Comparison of ENCODE assay signal across 8 mouse cellular contexts in the genomic region with DNA sequence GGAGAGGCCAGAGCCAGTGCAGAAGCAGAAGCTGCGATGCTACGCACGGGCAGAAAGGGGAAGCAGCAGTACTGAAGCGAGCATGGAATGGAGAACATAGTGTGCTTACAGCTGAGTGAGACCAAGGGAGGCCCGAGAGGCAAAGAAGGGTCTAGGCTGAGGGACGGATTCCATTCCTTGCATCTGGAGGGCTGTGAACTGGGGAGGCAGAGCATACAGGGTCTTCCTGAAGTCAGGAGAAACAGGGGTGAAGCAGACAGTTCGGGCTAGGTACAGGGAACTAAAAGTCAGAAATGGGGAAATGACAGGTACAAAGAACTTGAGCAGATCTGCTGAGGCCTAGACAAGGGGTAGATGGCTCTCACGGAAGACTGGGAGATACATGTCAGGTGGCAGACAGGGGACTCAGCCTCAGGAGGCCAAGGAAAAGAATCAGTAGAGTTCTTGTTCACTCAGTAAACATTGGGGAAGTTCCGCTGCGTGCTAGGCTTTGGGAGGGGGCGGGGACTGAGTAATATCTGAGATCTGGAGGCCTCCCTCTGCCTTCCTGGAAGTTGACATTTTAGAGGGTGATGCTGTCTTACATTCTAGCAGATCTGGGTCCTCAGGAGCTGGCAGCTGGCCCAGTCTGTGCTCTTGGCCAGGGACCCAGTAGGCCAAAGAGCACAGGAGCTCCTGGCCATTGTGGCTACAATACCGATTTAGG. TPM values are rescaled to one million over a fixed set of nuclear protein-coding genes. Genes with fewer than 3 reads are reported as not detected.
A peak's percentile ranks its signal among the peaks of the same experiment; 100 is the strongest.
DNase-seq lines count a peak whose midpoint lies in the region; ATAC-seq and TF ChIP-seq lines count a peak whose summit lies in the region.

No protein-coding gene starts in this region.

- intact Hi-C loops in gastrocnemius, adult 2 months (cut with DNase I), result loop anchor here (5.0 kb wide), 2 partner anchors 104 to 149 kb away; partner anchors contain the start of gene Gsk3a

- H3K4me2 ChIP-seq in limb, embryonic 12.5 days, result no peak overlapping the region
- H3K4me2 ChIP-seq in lung, embryonic 15.5 days, result peak overlapping the region; percentile 9

- peaks cover 15% of the 10 kb centered on the region for H3K4me1 ChIP-seq in limb, embryonic 12.5 days (replicated peaks)
- H3K4me1 ChIP-seq in limb, embryonic 10.5 days, result peaks cover 14% of the 10 kb centered on the region
- H3K4me1 ChIP-seq in lung, embryonic 15.5 days, result peaks cover 37% of the 10 kb centered on the region
- H3K4me1 ChIP-seq in spleen, adult 2 months (ENCODE audit: control insufficient read depth, insufficient read depth, insufficient read length), result peaks cover 17% of the 10 kb centered on the region; the same call in 1 of the 2 replicates

- H3K27ac ChIP-seq in limb, embryonic 12.5 days, result no peak overlapping the region
- no peak overlapping the region for H3K27ac ChIP-seq in limb, embryonic 10.5 days
- H3K27ac ChIP-seq in gastrocnemius, adult 2 months, result peak overlapping the region; percentile 91
- H3K27ac ChIP-seq in lung, embryonic 15.5 days, result peak overlapping the region; percentile 85
- H3K27ac ChIP-seq in spleen, adult 2 months (ENCODE audit: insufficient read depth, low read length), result peak overlapping the region; percentile 79

- WGBS in limb, embryonic 12.5 days, result 88% methylated on average over 12 of the region's 12 CpGs
- 87% methylated on average over 12 of the region's 12 CpGs for WGBS in limb, embryonic 10.5 days
- WGBS in lung, embryonic 15.5 days, result 50% methylated on average over 12 of the region's 12 CpGs
- 29% methylated on average over 12 of the region's 12 CpGs for WGBS in spleen, adult 2 months

- no peak overlapping the region for H3K4me3 ChIP-seq in limb, embryonic 12.5 days (replicated peaks)
- H3K4me3 ChIP-seq in limb, embryonic 10.5 days, result no peak overlapping the region
- H3K4me3 ChIP-seq in gastrocnemius, adult 2 months, result peak overlapping the region; percentile 72
- no peak overlapping the region for H3K4me3 ChIP-seq in lung, embryonic 15.5 days
- no peak overlapping the region for H3K4me3 ChIP-seq in spleen, adult 2 months (ENCODE audit: extremely low read depth, insufficient read depth, insufficient read length)

- no peak for ATAC-seq in limb, embryonic 12.5 days (ENCODE audit: insufficient number of reproducible peaks, insufficient read depth, low FRiP score, low TSS enrichment, low read depth)
- ATAC-seq in inflammation-experienced regulatory T-cells, adult 6 months, result peak; percentile 92
- peak; percentile 55 for ATAC-seq in lung, embryonic 15.5 days (ENCODE audit: borderline replicate concordance, extremely low read depth, low FRiP score, low TSS enrichment)

- 0 out of 2 replicates have a peak overlapping the region, but pooled peaks have one; percentile 8 for H3K9ac ChIP-seq in limb, embryonic 12.5 days (replicated peaks)
- no peak overlapping the region for H3K9ac ChIP-seq in lung, embryonic 15.5 days

- TF ChIP-seq POLR2A in spleen, adult 2 months (IDR thresholded peaks at IDR 0.05; ENCODE audit: low read depth, low read length), result no peak

- no peak for DNase-seq in limb, embryonic 10.5 days (ENCODE audit: low spot score)
- peak; percentile 89 for DNase-seq in adrenal gland, adult 8-10 months
- peak; percentile 81 for DNase-seq in gastrocnemius, adult 2 months
- peak; percentile 46 to 51 for DNase-seq in spleen, adult 2 months (ENCODE audit: low read depth in 1 of 2, low spot score in 2 of 2)
- DNase-seq in frontal cortex, postnatal 25 days (ENCODE audit: low spot score in 2 of 2), result no peak

- no peaks in the 10 kb centered on the region for H3K27me3 ChIP-seq in limb, embryonic 12.5 days
- H3K27me3 ChIP-seq in limb, embryonic 10.5 days (ENCODE audit: low read depth, poor library complexity, severe bottlenecking), result peaks cover 5% of the 10 kb centered on the region; the same call in 1 of the 2 replicates
- H3K27me3 ChIP-seq in lung, embryonic 15.5 days, result no peaks in the 10 kb centered on the region
- H3K27me3 ChIP-seq in spleen, adult 2 months (ENCODE audit: control insufficient read depth, insufficient read depth, low read length), result no peaks in the 10 kb centered on the region

- TF ChIP-seq CTCF in gastrocnemius, adult 2 months (IDR thresholded peaks at IDR 0.05), result no peak
- TF ChIP-seq CTCF in spleen, adult 2 months (IDR thresholded peaks at IDR 0.05; ENCODE audit: extremely low read depth, insufficient read depth, insufficient read length, insufficient replicate concordance), result no peak

- peaks cover 72% of the 10 kb centered on the region for H3K36me3 ChIP-seq in limb, embryonic 12.5 days
- H3K36me3 ChIP-seq in limb, embryonic 10.5 days, result peaks cover 61% of the 10 kb centered on the region
- H3K36me3 ChIP-seq in lung, embryonic 15.5 days, result peaks cover 26% of the 10 kb centered on the region
- H3K36me3 ChIP-seq in spleen, adult 2 months (ENCODE audit: control insufficient read depth, insufficient read depth, low read length), result peaks cover 30% of the 10 kb centered on the region

- no peaks in the 10 kb centered on the region for H3K9me3 ChIP-seq in limb, embryonic 12.5 days
- no peaks in the 10 kb centered on the region for H3K9me3 ChIP-seq in limb, embryonic 10.5 days (replicated peaks)
- H3K9me3 ChIP-seq in lung, embryonic 15.5 days, result no peaks in the 10 kb centered on the region

RNA-seq across cellular contexts. Expression of gene Lipe, which starts 12.5 kb away (rescaled TPM):
- polyA plus RNA-seq in limb, embryonic 12.5 days (2016; fragmentation: Nextera tagmentation; extraction: Ambion mirVana), result 11.9 and 12.1 TPM in 2 replicates
- 8.4 and 8.9 TPM in 2 replicates for polyA plus RNA-seq in limb, embryonic 10.5 days (2016; fragmentation: Nextera tagmentation; extraction: Ambion mirVana)
- total RNA-seq in adrenal gland, adult 8-10 months (2022), result 100 to 1,000 TPM; 157 to 290 (median 256) TPM
- total RNA-seq in gastrocnemius, adult 2 months (2021), result 10 to 100 TPM; 13.4 to 17.9 TPM
- 10 to 100 TPM in 2 of 3 experiments, 1 to 10 TPM in 1; 9.0 to 11.0 (median 10.1) TPM for polyA plus RNA-seq in inflammation-experienced regulatory T-cells, adult 6 months (2017; shearing (Covaris generic))
- 9.3 and 9.4 TPM in 2 replicates for polyA plus RNA-seq in lung, embryonic 15.5 days (2015; fragmentation: Nextera tagmentation; extraction: Ambion mirVana)
- 35.0 and 46.0 TPM in 2 replicates for polyA plus RNA-seq in spleen, adult 2 months (2012; rRNA removed)

RNA-seq across cellular contexts. Expression of gene Cnfn, which starts 16.5 kb away (rescaled TPM):
- polyA plus RNA-seq in limb, embryonic 12.5 days (2016; fragmentation: Nextera tagmentation; extraction: Ambion mirVana), result not detected in 2 replicates
- not detected in 2 replicates for polyA plus RNA-seq in limb, embryonic 10.5 days (2016; fragmentation: Nextera tagmentation; extraction: Ambion mirVana)
- total RNA-seq in adrenal gland, adult 8-10 months (2022), result not detected
- total RNA-seq in gastrocnemius, adult 2 months (2021), result not detected
- polyA plus RNA-seq in inflammation-experienced regulatory T-cells, adult 6 months (2017; shearing (Covaris generic)), result not detected
- polyA plus RNA-seq in lung, embryonic 15.5 days (2015; fragmentation: Nextera tagmentation; extraction: Ambion mirVana), result 0.52 and 0.57 TPM in 2 replicates
- polyA plus RNA-seq in spleen, adult 2 months (2012; rRNA removed), result not detected in 2 replicates

RNA-seq across cellular contexts. Expression of gene Cxcl17, which starts 26.7 kb away (rescaled TPM):
- 0.29 and 0.58 TPM in 2 replicates for polyA plus RNA-seq in limb, embryonic 12.5 days (2016; fragmentation: Nextera tagmentation; extraction: Ambion mirVana)
- polyA plus RNA-seq in limb, embryonic 10.5 days (2016; fragmentation: Nextera tagmentation; extraction: Ambion mirVana), result 0.54 and 0.91 TPM in 2 replicates
- not detected for total RNA-seq in adrenal gland, adult 8-10 months (2022)
- total RNA-seq in gastrocnemius, adult 2 months (2021), result not detected
- polyA plus RNA-seq in inflammation-experienced regulatory T-cells, adult 6 months (2017; shearing (Covaris generic)), result not detected
- polyA plus RNA-seq in lung, embryonic 15.5 days (2015; fragmentation: Nextera tagmentation; extraction: Ambion mirVana), result 0.21 and 0.34 TPM in 2 replicates
- polyA plus RNA-seq in spleen, adult 2 months (2012; rRNA removed), result not detected in 2 replicates

Comparison
In these comparisons a context has a peak if more than half of its experiments do, and no peak if none do; other contexts are left out.
1. H3K27ac ChIP-seq: peak in gastrocnemius, adult 2 months (single experiment), lung, embryonic 15.5 days (single experiment) and spleen, adult 2 months (single experiment); none in limb, embryonic 12.5 days (single experiment) and limb, embryonic 10.5 days (single experiment).
2. DNase-seq: peak in adrenal gland, adult 8-10 months (single experiment), gastrocnemius, adult 2 months (single experiment) and spleen, adult 2 months (2 of 2); none in limb, embryonic 10.5 days (single experiment) and frontal cortex, postnatal 25 days (0 of 2).